Mouse (Mus musculus): ENCODE results near the gene Strn4. TPM values are rescaled to one million over a fixed set of nuclear protein-coding genes. Genes with fewer than 3 reads are reported as not detected.

Strn4 gene
- polyA plus RNA-seq, 1 experiment from 2014 or later: 18.4 TPM

DNA sequence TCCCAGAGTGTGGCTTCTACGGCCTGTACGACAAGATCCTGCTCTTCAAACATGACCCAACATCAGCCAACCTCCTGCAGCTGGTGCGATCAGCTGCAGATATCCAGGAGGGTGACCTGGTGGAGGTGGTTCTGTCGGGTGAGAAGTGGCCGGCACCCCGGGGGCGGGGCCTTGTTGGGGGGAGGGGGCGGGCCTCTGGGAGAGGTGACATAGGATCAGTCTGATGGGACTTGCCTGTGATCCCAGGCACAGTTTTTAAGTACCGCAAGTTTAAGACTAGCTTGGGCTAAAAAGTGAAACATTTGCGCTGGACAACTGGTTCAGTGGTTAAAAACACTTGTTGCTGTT is 30.1 kb downstream of the Strn4 start:
- peak overlapping the region; percentile 70 for H3K4me3 ChIP-seq (ENCODE audit: low read depth, low read length)
- peaks cover 26% of the 10 kb centered on the region for H3K36me3 ChIP-seq (replicated peaks; ENCODE audit: insufficient read depth, low read length)
- H3K9me3 ChIP-seq (ENCODE audit: low read length): no peaks in the 10 kb centered on the region
- peak overlapping the region; percentile 73 for H3K27ac ChIP-seq (ENCODE audit: low read depth)
- no peak for DNase-seq
- H3K4me2 ChIP-seq (ENCODE audit: low read depth, low read length): peak overlapping the region; percentile 98
- TF ChIP-seq EP300 (IDR thresholded peaks at IDR 0.05; ENCODE audit: low read depth): no peak
- TF ChIP-seq CTCF (IDR thresholded peaks at IDR 0.05; ENCODE audit: low read depth): no peak
- ATAC-seq: no peak
- H3K9ac ChIP-seq (replicated peaks): peak overlapping the region; percentile 74
- H3K4me1 ChIP-seq (ENCODE audit: insufficient read depth): peaks cover 33% of the 10 kb centered on the region
- H3K27me3 ChIP-seq (ENCODE audit: insufficient read depth, low read length): no peaks in the 10 kb centered on the region
- 31% methylated on average over 10 of the region's 10 CpGs for WGBS (ENCODE audit: insufficient replicate concordance)

DNA sequence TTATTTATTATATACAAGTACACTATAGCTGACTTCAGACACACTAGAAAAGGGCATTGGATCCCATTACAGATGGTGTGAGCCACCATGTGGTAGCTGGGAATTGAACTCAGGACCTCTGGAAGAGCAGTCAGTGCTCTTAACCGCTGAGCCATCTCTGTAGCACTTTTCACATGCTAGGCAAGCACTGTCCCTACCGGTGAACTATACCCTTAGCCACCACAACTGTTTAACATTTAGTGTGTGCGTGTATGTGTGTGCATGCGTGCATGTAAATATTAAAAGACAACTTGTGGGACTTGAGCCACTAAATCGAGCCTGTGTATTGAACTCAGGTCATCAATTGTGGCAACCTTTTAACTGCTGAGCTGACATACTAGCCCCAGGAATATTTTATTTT is 31.1 kb downstream of the Strn4 start:
- H3K9me3 ChIP-seq (ENCODE audit: low read length): no peaks in the 10 kb centered on the region
- no peak for DNase-seq
- H3K4me2 ChIP-seq (ENCODE audit: low read depth, low read length): no peak overlapping the region
- no peak overlapping the region for H3K4me3 ChIP-seq (ENCODE audit: low read depth, low read length)
- peaks cover 24% of the 10 kb centered on the region for H3K36me3 ChIP-seq (replicated peaks; ENCODE audit: insufficient read depth, low read length)
- peaks cover 27% of the 10 kb centered on the region for H3K4me1 ChIP-seq (ENCODE audit: insufficient read depth)
- H3K27me3 ChIP-seq (ENCODE audit: insufficient read depth, low read length): no peaks in the 10 kb centered on the region
- no peak overlapping the region for H3K27ac ChIP-seq (ENCODE audit: low read depth)
- ATAC-seq: no peak
- no peak overlapping the region for H3K9ac ChIP-seq (replicated peaks)
- 83% methylated on average over 5 of the region's 5 CpGs for whole genome bisulfite sequencing (ENCODE audit: insufficient replicate concordance)
- no peak for TF ChIP-seq CTCF (IDR thresholded peaks at IDR 0.05; ENCODE audit: low read depth)
- TF ChIP-seq EP300 (IDR thresholded peaks at IDR 0.05; ENCODE audit: low read depth): no peak

GRCm38 (mm10) chr7:16847507-16847906 is 31.8 kb downstream of the Strn4 start:
- no peak overlapping the region for H3K27ac ChIP-seq (ENCODE audit: low read depth)
- ATAC-seq (no peak), DNase-seq (no peak)
- peaks cover 21% of the 10 kb centered on the region for H3K4me1 ChIP-seq (ENCODE audit: insufficient read depth)
- no peak overlapping the region for H3K9ac ChIP-seq (replicated peaks)
- no peak for TF ChIP-seq CTCF (IDR thresholded peaks at IDR 0.05; ENCODE audit: low read depth)
- no peak for TF ChIP-seq EP300 (IDR thresholded peaks at IDR 0.05; ENCODE audit: low read depth)
- no peak overlapping the region for H3K4me2 ChIP-seq (ENCODE audit: low read depth, low read length)
- peaks cover 24% of the 10 kb centered on the region for H3K36me3 ChIP-seq (replicated peaks; ENCODE audit: insufficient read depth, low read length)
- no peak overlapping the region for H3K4me3 ChIP-seq (ENCODE audit: low read depth, low read length)
- H3K9me3 ChIP-seq (ENCODE audit: low read length): no peaks in the 10 kb centered on the region
- 90% methylated on average over 19 of the region's 19 CpGs for WGBS (ENCODE audit: insufficient replicate concordance)
- no peaks in the 10 kb centered on the region for H3K27me3 ChIP-seq (ENCODE audit: insufficient read depth, low read length)

- DNase-seq: peak; percentile 60
- no peak overlapping the region for H3K9ac ChIP-seq (replicated peaks)
- no peaks in the 10 kb centered on the region for H3K27me3 ChIP-seq (ENCODE audit: insufficient read depth, low read length)
- H3K4me3 ChIP-seq (ENCODE audit: low read depth, low read length): no peak overlapping the region
- no peaks in the 10 kb centered on the region for H3K9me3 ChIP-seq (ENCODE audit: low read length)
- ATAC-seq: no peak
- H3K4me2 ChIP-seq (ENCODE audit: low read depth, low read length): no peak overlapping the region
- H3K4me1 ChIP-seq (ENCODE audit: insufficient read depth): peaks cover 19% of the 10 kb centered on the region
- 47% methylated on average over 17 of the region's 17 CpGs for WGBS (ENCODE audit: insufficient replicate concordance)
- peaks cover 32% of the 10 kb centered on the region for H3K36me3 ChIP-seq (replicated peaks; ENCODE audit: insufficient read depth, low read length)
- no peak overlapping the region for H3K27ac ChIP-seq (ENCODE audit: low read depth)
- TF ChIP-seq CTCF (IDR thresholded peaks at IDR 0.05; ENCODE audit: low read depth) (peak; percentile 70), EP300 (IDR thresholded peaks at IDR 0.05; ENCODE audit: low read depth) (no peak)
These were observed 32.9 kb downstream of the Strn4 start for GRCm38 (mm10) chr7:16848579-16848978.

DNA sequence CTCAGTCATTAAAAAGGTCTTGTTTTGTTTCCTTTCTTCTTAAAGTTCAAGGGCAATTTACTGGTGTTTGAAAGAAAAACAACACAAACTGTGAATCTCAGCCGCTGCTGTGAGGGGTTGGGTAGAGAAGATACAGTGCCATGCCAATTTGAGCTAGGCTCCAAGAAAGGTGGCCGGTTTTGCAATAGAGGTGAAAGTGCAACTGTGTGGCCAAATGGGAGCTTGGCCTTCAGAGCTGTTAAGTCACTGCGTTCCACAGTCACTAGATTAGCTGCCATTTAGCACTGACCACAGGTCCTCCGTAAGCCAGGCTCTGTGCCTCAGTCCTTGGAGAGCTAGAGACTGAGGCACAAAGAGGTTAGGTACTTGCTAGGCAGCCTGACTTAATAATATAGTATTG is 35.9 kb downstream of the Strn4 start:
- no peak overlapping the region for H3K4me3 ChIP-seq (ENCODE audit: low read depth, low read length)
- no peak for TF ChIP-seq EP300 (IDR thresholded peaks at IDR 0.05; ENCODE audit: low read depth)
- TF ChIP-seq CTCF (IDR thresholded peaks at IDR 0.05; ENCODE audit: low read depth): no peak
- WGBS (ENCODE audit: insufficient replicate concordance): 62% methylated on average over 4 of the region's 4 CpGs
- H3K27me3 ChIP-seq (ENCODE audit: insufficient read depth, low read length): no peaks in the 10 kb centered on the region
- peaks cover 56% of the 10 kb centered on the region for H3K36me3 ChIP-seq (replicated peaks; ENCODE audit: insufficient read depth, low read length)
- H3K9me3 ChIP-seq (ENCODE audit: low read length): no peaks in the 10 kb centered on the region
- H3K27ac ChIP-seq (ENCODE audit: low read depth): no peak overlapping the region
- H3K4me1 ChIP-seq (ENCODE audit: insufficient read depth): no peaks in the 10 kb centered on the region
- no peak for DNase-seq
- H3K4me2 ChIP-seq (ENCODE audit: low read depth, low read length): no peak overlapping the region
- no peak overlapping the region for H3K9ac ChIP-seq (replicated peaks)
- no peak for ATAC-seq

DNA sequence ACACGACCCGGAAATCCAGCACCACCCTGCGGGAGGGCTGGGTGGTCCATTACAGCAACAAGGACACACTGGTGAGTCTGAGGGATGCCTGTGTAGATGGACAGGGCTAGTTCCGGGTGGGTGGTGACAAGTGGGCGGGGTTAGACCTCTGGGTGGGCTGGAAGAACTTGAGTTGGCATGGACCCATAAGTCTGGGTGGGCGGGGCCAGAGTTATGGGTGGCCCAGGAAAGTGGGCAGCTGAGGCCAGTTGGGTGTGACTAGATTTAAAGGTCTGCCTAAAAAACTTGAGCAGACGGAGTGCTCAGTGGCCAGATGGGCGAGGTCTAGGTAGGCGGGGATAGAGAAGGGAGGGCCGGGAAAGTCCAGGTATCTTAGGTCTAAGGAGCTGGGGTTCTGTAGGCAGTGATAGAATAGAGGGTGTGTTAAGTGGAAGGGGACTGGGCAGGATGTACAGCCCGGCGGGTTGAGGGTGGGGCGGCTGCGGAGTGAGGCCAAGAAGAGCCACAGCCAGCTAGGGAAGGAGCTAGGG is 37.7 kb downstream of the Strn4 start:
- no peak overlapping the region for H3K4me2 ChIP-seq (ENCODE audit: low read depth, low read length)
- ATAC-seq (no peak), DNase-seq (no peak)
- H3K36me3 ChIP-seq (replicated peaks; ENCODE audit: insufficient read depth, low read length): peaks cover 58% of the 10 kb centered on the region
- H3K27me3 ChIP-seq (ENCODE audit: insufficient read depth, low read length): no peaks in the 10 kb centered on the region
- H3K27ac ChIP-seq (ENCODE audit: low read depth): no peak overlapping the region
- TF ChIP-seq EP300 (IDR thresholded peaks at IDR 0.05; ENCODE audit: low read depth) (no peak), CTCF (IDR thresholded peaks at IDR 0.05; ENCODE audit: low read depth) (no peak)
- no peaks in the 10 kb centered on the region for H3K9me3 ChIP-seq (ENCODE audit: low read length)
- no peaks in the 10 kb centered on the region for H3K4me1 ChIP-seq (ENCODE audit: insufficient read depth)
- 81% methylated on average over 14 of the region's 14 CpGs for WGBS (ENCODE audit: insufficient replicate concordance)
- no peak overlapping the region for H3K4me3 ChIP-seq (ENCODE audit: low read depth, low read length)
- no peak overlapping the region for H3K9ac ChIP-seq (replicated peaks)

GRCm38 (mm10) chr7:16858336-16858735 is 42.6 kb downstream of the Strn4 start:
- Histone ChIP-seq H3K27me3 (ENCODE audit: insufficient read depth, low read length) (no peaks in the 10 kb centered on the region), H3K4me3 (ENCODE audit: low read depth, low read length) (no peak overlapping the region), H3K27ac (ENCODE audit: low read depth) (no peak overlapping the region), H3K9ac (replicated peaks) (no peak overlapping the region), H3K9me3 (ENCODE audit: low read length) (no peaks in the 10 kb centered on the region), H3K36me3 (replicated peaks; ENCODE audit: insufficient read depth, low read length) (peaks cover 41% of the 10 kb centered on the region), H3K4me1 (ENCODE audit: insufficient read depth) (no peaks in the 10 kb centered on the region), H3K4me2 (ENCODE audit: low read depth, low read length) (no peak overlapping the region)
- TF ChIP-seq EP300 (IDR thresholded peaks at IDR 0.05; ENCODE audit: low read depth) (no peak), CTCF (IDR thresholded peaks at IDR 0.05; ENCODE audit: low read depth) (peak; percentile 81)
- WGBS (ENCODE audit: insufficient replicate concordance): 38% methylated on average over 17 of the region's 17 CpGs
- DNase-seq: peak; percentile 64
- no peak for ATAC-seq

Data from liver, postnatal 0 days (tissue).